Mouse (Mus musculus): ENCODE results near the gene Pnkp. TPM values are rescaled to one million over a fixed set of nuclear protein-coding genes. Genes with fewer than 3 reads are reported as not detected.

The Pnkp gene
- total RNA-seq, 2 experiments from 2014 or later = 18.6 to 21.1 TPM

- intact Hi-C loops (cut with DNase I) = loop anchor here (5.0 kb wide), 1 partner anchor 38 kb away; the partner anchor contains the start of gene Pnkp
- no peak for DNase-seq
Measured at GRCm38 (mm10) chr7:44895206-44895592, 38.3 kb downstream of the Pnkp start.

DNA sequence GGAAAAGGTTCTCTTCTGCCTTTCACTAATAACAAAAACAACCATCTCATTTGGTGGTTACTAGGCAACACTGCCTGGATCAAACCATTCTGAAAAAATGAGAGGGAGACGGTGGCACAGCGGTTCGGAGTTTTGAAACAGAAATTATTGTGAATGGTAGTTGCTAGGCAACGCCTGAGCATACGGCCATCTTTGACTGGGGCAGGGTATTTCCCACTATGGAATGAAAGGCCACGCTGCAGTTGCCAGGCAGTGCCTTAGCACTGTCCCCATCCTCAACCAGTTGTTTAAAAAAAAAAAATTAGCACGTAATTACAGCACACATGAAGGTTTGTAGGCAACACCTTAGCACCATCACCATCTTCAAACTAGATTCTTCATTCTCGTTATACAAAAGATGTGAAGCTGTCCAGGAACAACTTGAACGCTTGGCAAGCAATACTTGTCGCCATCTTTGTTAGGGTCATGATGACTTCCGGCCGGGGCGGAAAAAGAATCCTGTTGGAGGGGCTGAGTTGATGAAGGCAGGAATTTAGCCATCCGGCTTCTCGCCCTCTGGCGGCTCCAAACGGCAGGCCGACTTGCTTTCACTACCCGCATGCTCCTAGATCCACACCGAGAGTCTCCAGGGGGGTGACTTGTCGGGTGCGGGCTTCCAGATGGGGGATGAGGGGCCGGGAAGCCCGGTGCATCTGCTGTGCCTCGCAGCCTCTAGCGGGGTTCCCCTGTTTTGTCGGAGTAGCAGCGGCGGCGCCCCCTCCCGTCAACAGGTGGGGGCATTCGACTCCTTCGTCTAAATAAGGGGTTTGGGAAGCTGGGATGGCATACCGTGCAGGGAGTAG is 38.9 kb downstream of the Pnkp start, which contains the start of gene Fuz:
Fuz (plus strand) TSS at position 487 of the 842 bp plus-strand sequence.
- DNase-seq = peak; percentile 88 to 90
- intact Hi-C loops (cut with DNase I) = loop anchor here (5.0 kb wide), 1 partner anchor 39 kb away; the partner anchor contains the start of gene Pnkp

GRCm38 (mm10) chr7:44896499-44896898 is 39.6 kb downstream of the Pnkp start:
- intact Hi-C loops (cut with DNase I) = loop anchor here (5.0 kb wide), 1 partner anchor 39 kb away; the partner anchor contains the start of gene Pnkp

DNA sequence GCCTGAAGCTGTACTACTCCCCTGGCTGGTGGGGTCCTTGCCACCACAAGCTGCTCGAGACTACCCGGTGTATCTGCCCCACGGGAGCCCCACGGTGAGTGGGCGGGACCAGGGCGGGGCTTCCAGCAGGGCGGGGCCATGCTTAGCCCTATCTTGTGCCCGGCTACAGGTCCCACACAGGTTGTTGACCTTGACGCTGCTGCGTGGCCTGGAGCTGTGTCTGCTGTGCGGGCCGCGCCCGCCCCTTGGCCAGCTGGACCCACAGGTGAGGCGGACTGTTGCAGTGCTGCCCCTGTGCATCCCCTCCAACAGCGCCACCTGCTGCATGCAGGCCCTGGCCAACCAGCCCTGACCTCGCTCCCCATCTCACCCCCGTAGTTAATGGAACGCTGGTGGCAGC is 41.7 kb downstream of the Pnkp start:
- intact Hi-C loops (cut with DNase I) = loop anchor here (5.0 kb wide), 1 partner anchor 41 kb away; the partner anchor contains the start of gene Pnkp
- no peak for DNase-seq

More at GRCm38 (mm10) chr7:44896499-44896898, 39.6 kb downstream of the Pnkp start:
- DNase-seq = peak in 1 of 2 experiments; percentile 39

DNA sequence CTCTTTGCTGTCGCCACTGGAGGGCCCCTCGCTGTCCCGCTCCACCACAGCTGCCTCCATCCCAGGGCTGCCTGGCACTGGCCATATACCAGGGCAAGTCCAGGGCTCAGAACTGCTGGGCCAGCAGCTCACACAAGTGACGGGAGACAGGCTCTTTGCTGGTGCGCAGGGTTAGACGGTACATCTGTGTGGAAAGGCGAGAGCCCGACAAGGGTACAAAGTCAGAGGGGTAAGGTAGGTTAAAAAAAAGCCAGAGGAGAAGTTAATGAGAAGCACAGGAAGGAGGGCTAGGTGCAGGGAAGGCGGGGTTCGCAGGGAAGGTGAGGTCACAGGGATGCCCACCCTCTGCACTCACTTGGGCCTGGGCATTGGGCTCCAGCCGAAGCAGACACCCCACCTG is 43.7 kb downstream of the Pnkp start:
- intact Hi-C loops (cut with DNase I) = loop anchor here (2.0 kb wide), 2 partner anchors 26 to 58 kb away; no protein-coding TSS in a partner anchor
- DNase-seq = no peak

DNA sequence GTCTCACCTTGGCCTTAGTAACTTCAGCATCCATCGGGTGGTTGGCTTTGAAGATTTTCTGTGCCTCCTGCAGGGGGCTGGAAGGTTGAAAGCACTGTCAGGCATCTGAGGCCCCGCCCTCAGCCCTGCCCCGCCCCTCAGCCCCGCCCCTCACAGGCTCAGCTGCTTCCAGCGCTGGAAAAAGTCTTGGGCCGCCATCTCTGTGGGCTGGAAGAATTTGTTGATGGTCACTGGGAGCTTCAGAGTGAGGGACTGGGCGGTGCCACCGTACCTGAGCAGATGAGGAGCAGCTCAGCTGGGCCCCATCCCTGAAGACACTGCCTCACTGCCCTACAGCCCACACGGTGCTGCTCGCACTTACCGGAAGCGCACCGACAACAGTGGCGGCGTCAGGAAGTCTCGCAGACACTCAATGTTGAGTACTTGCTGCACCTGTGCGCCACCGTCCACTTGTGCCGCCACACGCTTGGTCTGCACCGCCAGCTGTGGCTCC is 44.3 kb downstream of the Pnkp start:
- DNase-seq = no peak
- intact Hi-C loops (cut with DNase I) = loop anchor here (2.0 kb wide), 2 partner anchors 26 to 58 kb away; no protein-coding TSS in a partner anchor

- DNase-seq = no peak
- intact Hi-C loops (cut with DNase I) = no loop called here
Measured at GRCm38 (mm10) chr7:44905430-44905829, 48.5 kb downstream of the Pnkp start.

GRCm38 (mm10) chr7:44908706-44909476 is 52.0 kb downstream of the Pnkp start:
- no peak for DNase-seq
- intact Hi-C loops (cut with DNase I) = no loop called here

Small RNA genes lying within 50 kb of the gene (microRNA-seq; reads per million reads assigned to microRNA genes)
- 0 reads per million in 2 experiments for gene Mir707 (ENCODE audit: borderline number of aligned reads in 2 of 2)

Other genes starting within 250 kb of the Pnkp start
- 100 to 1,000 TPM in 1 of 2 experiments, 10 to 100 TPM in 1; 81.8 to 110 TPM for gene Myh14, start 186.3 kb upstream of the Pnkp start, total RNA-seq (2021)
- not detected for gene Izumo2, start 148.4 kb upstream of the Pnkp start, total RNA-seq (2021)
- gene Vrk3, start 108.7 kb upstream of the Pnkp start, total RNA-seq (2021) = 10 to 100 TPM; 25.3 to 26.7 TPM
- under 1 TPM; 0.06 to 0.14 TPM for gene Zfp473, start 106.1 kb upstream of the Pnkp start, total RNA-seq (2021)
- gene Nup62, start 41.1 kb upstream of the Pnkp start, total RNA-seq (2021) = 10 to 100 TPM; 21.9 to 28.9 TPM
- under 1 TPM; 0.89 TPM for gene Il4i1, start 40.8 kb upstream of the Pnkp start, total RNA-seq (2021)
- gene Atf5, start 40.5 kb upstream of the Pnkp start, total RNA-seq (2021) = 10 to 100 TPM; 54.3 to 62.0 TPM
- 10 to 100 TPM; 73.6 to 75.4 TPM for gene Akt1s1, start 8.1 kb upstream of the Pnkp start, total RNA-seq (2021)
- 10 to 100 TPM; 58.1 to 59.1 TPM for gene Tbc1d17, start 8.1 kb upstream of the Pnkp start, total RNA-seq (2021)
- gene Ptov1, start 12.6 kb downstream of the Pnkp start, total RNA-seq (2021) = 100 to 1,000 TPM; 158 to 183 TPM
- 10 to 100 TPM; 76.9 to 81.1 TPM for gene Med25, start 35.6 kb downstream of the Pnkp start, total RNA-seq (2021)
- gene Fuz, start 38.9 kb downstream of the Pnkp start, total RNA-seq (2021) = 10 to 100 TPM; 16.9 to 17.5 TPM
- gene Ap2a1, start 72.4 kb downstream of the Pnkp start, total RNA-seq (2021) = 10 to 100 TPM; 69.8 to 72.0 TPM
- gene Tsks, start 86.1 kb downstream of the Pnkp start, total RNA-seq (2021) = not detected
- gene Cpt1c, start 117.7 kb downstream of the Pnkp start, total RNA-seq (2021) = 1 to 10 TPM; 1.4 to 2.1 TPM
- gene Prmt1, start 129.4 kb downstream of the Pnkp start, total RNA-seq (2021) = 100 to 1,000 TPM; 104 to 107 TPM
- gene Irf3, start 140.5 kb downstream of the Pnkp start, total RNA-seq (2021) = 10 to 100 TPM; 27.3 to 31.7 TPM
- gene Bcl2l12, start 141.6 kb downstream of the Pnkp start, total RNA-seq (2021) = 10 to 100 TPM; 10.2 to 11.2 TPM
- 10 to 100 TPM; 48.0 to 48.1 TPM for gene Scaf1, start 159.2 kb downstream of the Pnkp start, total RNA-seq (2021)
- 10 to 100 TPM; 45.1 to 53.3 TPM for gene Rras, start 160.8 kb downstream of the Pnkp start, total RNA-seq (2021)
- 10 to 100 TPM; 23.4 to 29.4 TPM for gene Prr12, start 195.7 kb downstream of the Pnkp start, total RNA-seq (2021)
- 10 to 100 TPM; 30.3 to 32.1 TPM for gene Nosip, start 205.3 kb downstream of the Pnkp start, total RNA-seq (2021)
- gene Prrg2, start 205.5 kb downstream of the Pnkp start, total RNA-seq (2021) = 1 to 10 TPM; 7.7 to 7.9 TPM
- 10 to 100 TPM; 26.4 to 28.1 TPM for gene Rcn3, start 235.1 kb downstream of the Pnkp start, total RNA-seq (2021)
- gene Fcgrt, start 246.7 kb downstream of the Pnkp start, total RNA-seq (2021) = 10 to 100 TPM; 77.1 to 84.5 TPM